Mouse (Mus musculus) hindlimb bud, embryonic 11.5 days (tissue): ENCODE results near the gene Nhlrc2.

ENCODE experiments used
- DNase-seq: peaks from one replicate; pipeline ENCODE4 v3.0.0-alpha.2; 2012; ENCODE audit warnings: low read depth, low spot score; ENCODE audit errors: extremely low spot score

Gene Nhlrc2

DNA sequence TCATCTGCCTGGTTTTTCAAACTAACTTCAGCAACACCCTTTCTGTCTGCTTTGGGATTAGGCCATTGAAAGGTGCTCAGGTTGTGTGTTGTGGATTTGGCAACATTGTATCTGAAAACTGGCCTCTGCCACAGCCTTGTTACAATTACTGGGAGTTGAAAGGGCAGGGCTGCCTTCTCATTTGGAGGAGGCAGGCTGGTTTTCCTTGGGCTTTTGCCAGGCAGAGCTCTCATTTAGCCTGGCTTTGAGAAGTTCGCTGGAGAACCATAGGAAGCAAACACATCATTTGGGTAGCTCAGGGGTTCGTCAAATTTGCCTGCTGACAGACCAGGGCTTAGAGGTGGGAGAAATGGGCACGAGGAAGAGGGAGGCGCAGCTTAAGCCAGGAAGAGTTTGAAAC is 71.5 kb downstream of the Nhlrc2 start:
- no peak for DNase-seq

DNA sequence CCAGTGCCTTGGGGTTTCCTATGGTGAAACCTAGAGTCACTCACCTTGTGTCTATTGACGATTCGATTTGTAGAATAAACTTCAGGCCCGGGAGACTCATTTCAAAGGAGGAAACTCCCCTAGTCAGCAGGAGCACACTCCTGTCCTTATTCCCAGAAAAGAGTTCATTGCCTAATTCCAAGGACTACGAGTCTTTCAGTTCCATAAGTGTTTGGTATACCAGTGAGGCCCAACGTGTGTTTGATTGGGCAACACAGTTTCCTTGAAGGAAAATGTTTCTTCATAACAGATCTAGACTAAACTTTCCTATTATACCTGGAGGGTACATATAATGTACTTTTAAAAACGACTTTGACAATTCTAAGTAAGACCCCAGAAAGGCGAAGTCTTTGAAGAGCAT is 73.8 kb downstream of the Nhlrc2 start:
- no peak for DNase-seq

DNA sequence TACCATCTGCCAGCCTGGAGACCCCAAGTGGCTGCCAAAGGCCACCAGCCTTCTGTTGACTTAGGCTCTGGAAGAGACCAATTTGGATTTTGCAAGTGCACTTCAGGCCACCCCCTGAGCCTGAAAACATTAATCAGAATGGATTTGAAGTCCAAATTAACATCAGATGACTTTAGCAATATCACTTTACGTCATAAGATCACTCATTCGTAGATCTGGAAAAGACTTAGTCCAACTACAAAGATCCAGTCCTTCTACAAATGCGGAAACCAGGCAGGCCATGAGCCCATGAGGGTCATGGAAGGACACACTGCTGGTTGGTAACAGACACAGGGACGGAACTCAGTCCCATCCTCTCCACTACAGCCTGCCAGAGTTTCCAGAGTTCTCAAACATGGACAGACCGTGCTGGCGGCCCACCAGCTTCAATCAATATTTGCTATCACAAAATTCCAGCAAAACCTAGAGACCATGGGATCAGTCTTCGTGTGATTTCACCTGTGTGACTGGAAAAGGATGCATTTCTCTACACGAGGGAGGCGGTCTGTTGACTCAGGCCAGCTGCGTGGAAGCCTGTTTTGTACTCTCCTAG is 79.9 kb downstream of the Nhlrc2 start:
- DNase-seq = no peak

- DNase-seq = no peak
Observed at GRCm38 (mm10) chr19:56629647-56630046, 81.6 kb downstream of the Nhlrc2 start.

DNA sequence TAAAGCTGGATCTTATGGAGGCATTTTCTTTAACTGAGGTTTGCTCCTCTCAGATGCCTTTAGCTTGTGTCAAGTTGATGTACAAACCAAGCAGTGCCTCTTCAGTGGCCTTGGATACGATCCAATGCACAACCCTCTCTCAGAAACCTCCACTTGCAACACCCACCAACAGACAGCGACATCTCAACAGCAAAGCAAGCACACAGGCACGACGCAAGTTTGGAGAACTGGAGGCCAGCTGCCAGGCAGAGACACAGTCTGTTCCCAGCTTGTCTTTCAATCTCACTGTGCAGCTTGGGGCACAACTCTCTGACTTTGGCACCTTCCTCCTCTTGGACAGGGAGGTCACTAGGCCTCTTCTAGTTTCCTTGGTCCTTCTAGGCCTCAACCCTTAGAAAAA is 83.0 kb downstream of the Nhlrc2 start:
- no peak for DNase-seq

DNA sequence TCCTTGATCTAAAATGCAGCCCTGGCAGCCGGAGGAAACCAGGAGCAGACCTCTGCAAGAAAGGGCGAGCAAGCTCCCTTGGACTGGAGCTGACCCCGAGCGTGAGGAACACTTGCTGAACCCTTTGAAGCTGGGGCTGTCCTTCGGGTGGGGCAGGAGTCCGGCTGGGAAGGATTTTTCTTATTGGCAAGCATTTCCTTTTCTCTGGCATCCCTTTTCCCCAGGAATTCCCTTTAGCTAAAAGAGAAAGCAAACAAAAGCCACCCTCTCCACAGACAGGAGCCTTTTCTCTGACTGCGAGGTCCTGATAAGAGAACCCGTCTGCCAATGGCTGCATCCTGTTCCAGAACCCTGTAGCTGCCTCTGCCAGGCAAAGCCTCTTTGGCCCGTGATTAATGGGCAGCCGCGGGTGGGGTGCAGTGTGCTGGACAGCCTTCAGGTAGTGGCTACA is 83.4 kb downstream of the Nhlrc2 start:
- DNase-seq = no peak

- no peak for DNase-seq
Observed at GRCm38 (mm10) chr19:56637035-56637683, 89.1 kb downstream of the Nhlrc2 start.

DNA sequence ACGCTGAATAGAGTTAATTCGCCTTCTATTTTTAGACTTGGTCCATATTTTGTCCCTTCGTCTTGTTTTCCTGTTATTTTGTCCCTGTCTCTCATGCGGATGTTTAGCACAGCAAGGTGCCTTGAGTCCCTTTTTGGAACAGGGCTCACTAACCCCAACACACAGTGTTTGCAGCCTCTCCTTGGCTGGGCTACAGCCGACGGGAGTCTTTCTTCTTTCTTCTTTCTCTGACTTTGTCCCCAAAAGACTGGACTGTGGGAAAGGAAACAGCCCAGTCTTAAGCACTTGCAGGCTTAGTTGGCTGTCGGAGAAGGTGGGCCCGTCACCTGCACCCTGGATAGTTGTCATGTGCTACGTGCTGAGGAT is 89.6 kb downstream of the Nhlrc2 start:
- DNase-seq = no peak

- DNase-seq = no peak
Observed at GRCm38 (mm10) chr19:56647451-56648120, 99.5 kb downstream of the Nhlrc2 start.

- DNase-seq = no peak
Observed at GRCm38 (mm10) chr19:56651262-56651661, 103.2 kb downstream of the Nhlrc2 start.

- peak; percentile 57 for DNase-seq
Observed at GRCm38 (mm10) chr19:56652034-56652962, 104.2 kb downstream of the Nhlrc2 start.
